Mouse (Mus musculus): Measurements from ENCODE around the gene Ergic1.

Ergic1 gene

GRCm38 (mm10) chr17:26600913-26601447 lies 39.7 kb downstream of the Ergic1 start:
- no peak for DNase-seq (ENCODE audit: extremely low spot score)

DNA sequence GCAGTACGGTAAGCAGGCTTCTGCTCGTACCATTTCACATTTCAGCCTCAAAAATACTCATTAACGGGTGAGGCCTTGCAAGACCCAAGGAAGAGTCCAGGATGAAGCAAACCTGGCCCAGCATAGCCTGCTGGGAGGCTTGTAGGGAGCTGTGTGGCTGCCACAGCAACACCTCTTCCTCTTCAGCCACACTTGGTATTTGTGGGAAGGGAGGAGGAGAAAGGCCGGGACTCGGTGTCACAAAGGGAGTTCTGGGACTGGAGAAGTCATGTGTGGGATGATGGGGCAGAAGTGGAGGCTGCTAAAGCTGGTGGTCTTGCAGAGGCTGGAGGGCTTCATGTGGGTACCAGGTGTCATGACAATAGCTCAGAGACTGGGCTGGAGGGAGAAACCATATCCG lies 40.2 kb downstream of the Ergic1 start:
- DNase-seq (ENCODE audit: extremely low spot score), result no peak

DNA sequence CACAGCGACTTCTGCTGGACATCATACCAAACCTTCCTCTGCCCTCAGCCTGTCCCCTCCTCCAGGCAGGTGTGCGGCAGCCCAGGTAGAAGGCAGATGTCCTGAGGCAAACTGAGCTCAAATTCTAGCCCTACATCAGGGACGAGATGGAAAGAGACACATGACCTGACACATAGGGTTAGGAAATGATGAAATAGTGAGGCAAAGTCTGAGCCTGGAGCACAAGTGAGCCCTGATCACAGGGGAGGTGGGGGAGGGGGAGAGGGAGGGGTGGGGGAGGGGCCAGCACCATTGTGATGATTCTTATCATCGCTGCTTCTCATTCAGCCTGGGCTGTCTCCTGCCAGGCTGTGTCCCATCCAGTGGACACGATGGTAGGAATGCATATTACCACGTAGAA lies 40.6 kb downstream of the Ergic1 start:
- no peak for DNase-seq (ENCODE audit: extremely low spot score)

DNA sequence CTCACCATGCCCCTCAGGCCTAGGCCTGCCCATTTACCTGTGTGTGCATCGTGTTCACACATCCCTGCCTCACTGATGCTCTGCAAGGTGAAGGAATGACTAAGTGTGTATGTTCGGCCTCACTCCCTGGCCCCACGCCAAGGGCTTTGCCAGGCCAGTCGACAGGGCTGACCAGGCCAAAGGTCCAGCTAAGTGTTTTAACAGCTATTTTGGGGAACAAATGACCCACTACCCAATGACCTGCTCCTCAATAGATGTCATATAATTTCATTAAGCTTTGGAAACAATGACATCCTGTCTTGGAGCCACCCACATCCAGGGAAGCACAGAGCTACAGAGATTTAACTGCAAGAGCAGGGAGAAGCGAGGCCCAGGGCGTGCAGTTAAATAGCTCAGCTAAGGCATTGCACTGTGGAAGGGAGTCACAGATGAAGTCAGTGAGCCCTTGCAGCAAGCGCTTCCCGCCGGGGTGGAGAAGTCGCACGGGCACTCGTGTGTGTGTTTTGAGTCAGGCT lies 41.1 kb downstream of the Ergic1 start:
- DNase-seq (ENCODE audit: extremely low spot score), result no peak

GRCm38 (mm10) chr17:26603311-26603710 lies 42.0 kb downstream of the Ergic1 start:
- no peak for DNase-seq (ENCODE audit: extremely low spot score)

GRCm38 (mm10) chr17:26605636-26606035 lies 44.3 kb downstream of the Ergic1 start:
- no peak for DNase-seq (ENCODE audit: extremely low spot score)

GRCm38 (mm10) chr17:26606516-26606915 lies 45.2 kb downstream of the Ergic1 start:
- DNase-seq (ENCODE audit: extremely low spot score), result no peak

- no peak for DNase-seq (ENCODE audit: extremely low spot score)
Measured at GRCm38 (mm10) chr17:26608348-26608747, 47.1 kb downstream of the Ergic1 start.

GRCm38 (mm10) chr17:26608877-26609276 lies 47.6 kb downstream of the Ergic1 start:
- DNase-seq (ENCODE audit: extremely low spot score), result no peak

- no peak for DNase-seq (ENCODE audit: extremely low spot score)
Measured at GRCm38 (mm10) chr17:26609820-26610219, 48.5 kb downstream of the Ergic1 start.

- DNase-seq (ENCODE audit: extremely low spot score), result no peak
Measured at GRCm38 (mm10) chr17:26611328-26611727, 50.0 kb downstream of the Ergic1 start.

DNA sequence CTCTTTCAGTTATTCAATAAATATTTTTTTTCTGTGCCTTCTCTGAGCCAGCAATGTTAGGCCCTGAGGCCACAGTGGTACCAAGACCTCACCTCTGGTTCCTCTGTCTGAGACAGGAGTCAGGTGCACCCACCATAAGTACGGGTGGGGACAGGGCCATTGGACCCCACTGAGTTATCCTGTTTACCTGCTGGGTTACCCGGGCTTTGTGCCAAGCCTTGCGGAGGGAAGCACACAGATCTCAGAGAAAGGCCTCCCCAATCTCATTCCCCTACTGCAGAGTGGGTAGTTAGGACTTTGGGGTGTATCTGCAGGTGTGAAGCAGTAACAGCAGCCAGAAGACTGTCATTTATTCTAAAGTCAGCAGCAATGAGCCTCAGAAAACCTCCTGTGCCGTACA lies 50.6 kb downstream of the Ergic1 start:
- no peak for DNase-seq (ENCODE audit: extremely low spot score)

DNA sequence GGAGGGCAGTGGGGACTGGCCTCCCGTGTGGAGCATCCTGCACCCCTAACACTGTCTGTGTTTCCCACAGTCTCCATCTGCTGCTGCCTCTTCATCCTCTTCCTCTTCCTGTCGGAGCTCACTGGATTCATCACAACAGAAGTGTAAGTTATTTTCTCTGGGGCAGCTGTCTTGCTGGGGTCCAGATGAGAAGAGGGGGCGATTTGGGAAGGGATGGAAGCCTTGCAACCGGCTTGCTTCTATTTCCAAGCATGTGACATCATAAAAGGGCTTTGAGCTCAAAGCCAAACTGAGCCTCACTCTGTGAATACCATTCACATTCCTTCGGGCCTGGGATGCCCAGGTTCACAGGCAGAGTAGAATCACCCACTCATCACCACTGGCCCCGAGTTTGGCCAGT lies 53.0 kb downstream of the Ergic1 start:
- no peak for DNase-seq (ENCODE audit: extremely low spot score)

DNA sequence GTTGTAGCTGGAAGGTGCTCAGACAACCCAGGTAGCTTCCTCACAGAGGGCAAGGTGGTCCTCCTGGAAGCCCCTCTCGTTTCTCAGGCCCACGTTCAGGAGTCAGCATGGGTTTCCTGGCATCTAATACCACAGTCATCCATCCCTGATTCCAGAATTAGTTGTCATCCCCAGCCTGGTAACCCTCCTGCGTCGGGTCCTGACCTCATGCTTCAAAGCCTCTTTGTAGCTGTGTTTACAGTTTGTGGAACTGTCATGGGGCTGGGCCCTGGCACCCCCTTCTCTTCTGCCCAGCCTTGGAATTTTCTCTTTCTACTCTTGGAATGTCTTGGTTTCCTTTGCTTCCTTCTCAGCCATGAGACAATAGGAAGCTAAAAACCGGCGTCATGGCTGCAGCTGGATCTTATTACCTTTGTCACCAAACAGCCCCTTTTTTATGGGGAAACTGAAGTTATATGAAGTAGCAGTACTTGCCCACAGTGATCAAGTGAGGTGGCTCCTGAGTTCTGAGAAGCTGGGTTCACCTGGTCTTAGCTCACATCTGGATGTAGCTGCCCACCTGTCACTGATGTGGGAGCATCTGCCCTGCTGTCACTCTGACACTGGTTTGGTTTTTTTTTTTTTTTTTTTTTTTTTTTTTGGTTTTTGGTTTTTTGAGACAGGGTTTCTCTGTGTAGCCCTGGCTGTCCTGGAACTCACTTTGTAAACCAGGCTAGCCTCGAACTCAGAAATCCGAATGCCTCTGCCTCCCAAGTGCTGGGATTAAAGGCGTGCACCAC lies 53.6 kb downstream of the Ergic1 start:
- DNase-seq (ENCODE audit: extremely low spot score), result no peak

DNA sequence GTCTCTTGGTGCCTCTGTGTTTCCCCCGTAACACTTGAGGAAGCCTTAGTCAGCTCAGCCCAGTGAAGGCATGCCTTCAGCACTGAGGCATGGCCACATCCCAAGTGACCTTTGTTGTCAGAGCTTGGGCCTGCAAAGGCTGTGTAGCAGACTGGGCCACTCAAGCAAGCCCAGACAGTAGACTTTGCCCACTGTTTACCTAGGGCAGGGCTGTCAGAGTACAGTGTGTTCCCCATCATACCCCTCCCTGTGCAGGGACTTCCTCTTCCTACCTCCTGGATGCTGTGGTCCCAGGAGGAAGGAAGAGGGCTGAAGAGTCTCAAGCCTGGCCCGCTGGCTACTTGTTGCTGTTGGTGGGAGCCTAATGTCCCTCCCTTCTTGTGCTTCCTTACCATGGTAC lies 55.4 kb downstream of the Ergic1 start:
- no peak for DNase-seq (ENCODE audit: extremely low spot score)

DNA sequence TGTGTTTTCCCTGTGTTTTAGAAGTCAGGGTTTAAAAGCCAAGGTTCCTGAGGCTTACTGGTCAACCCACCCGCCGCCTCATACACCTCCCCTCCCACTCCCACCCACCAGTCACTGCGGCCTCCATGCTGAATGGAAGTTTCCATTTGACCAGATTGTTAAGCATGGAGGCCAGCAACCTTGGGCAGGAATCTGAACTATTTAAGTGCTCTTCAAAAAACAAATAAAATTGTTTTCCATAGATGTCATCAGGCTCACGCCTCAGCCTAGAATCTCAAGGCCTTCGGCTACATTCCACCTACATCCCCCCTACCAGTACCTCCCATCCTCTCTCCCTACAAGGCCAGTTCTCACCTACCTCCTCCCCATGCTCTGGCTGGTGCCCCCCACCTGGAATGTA lies 57.2 kb downstream of the Ergic1 start:
- DNase-seq (ENCODE audit: extremely low spot score), result no peak

GRCm38 (mm10) chr17:26619577-26619976 lies 58.3 kb downstream of the Ergic1 start:
- no peak for DNase-seq (ENCODE audit: extremely low spot score)

DNA sequence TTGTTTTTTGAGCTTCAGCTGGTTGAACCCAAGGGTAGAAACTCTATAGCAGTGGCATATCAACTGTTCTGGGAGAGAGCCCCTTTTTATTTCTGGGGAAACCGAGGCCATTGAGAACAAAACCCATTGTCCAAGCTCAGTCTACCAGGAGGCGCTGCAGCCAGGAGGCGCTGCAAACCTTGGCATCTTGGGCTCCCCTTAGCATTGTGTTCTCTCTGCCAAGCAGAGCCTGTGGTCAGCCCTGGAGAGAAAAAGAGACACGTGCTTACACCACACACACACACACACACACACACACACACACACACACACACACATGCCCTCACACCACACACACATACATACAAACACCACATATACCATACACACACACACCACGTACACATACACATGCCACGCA lies 59.0 kb downstream of the Ergic1 start:
- DNase-seq (ENCODE audit: extremely low spot score), result no peak

GRCm38 (mm10) chr17:26620786-26621766 lies 59.8 kb downstream of the Ergic1 start:
- no peak for DNase-seq (ENCODE audit: extremely low spot score)

DNA sequence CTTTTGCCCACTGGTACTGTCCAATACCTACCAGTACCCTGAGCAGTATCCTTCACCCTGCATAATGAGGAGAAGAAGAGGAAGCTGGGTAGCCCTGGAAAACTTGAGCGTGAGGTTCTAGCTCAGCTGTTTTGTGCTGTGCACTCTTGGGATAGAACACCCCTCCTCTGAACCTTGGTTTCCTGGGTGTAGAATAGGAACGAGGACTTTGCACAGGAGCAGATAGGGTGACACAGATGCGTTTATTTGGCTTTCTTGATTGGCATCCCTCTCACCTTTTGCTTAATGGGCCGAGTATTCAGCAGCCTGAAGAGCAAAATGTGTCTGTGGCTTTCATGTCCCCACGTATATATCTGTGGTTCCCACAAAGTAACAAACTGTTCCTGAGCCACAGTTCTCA lies 60.6 kb downstream of the Ergic1 start:
- no peak for DNase-seq (ENCODE audit: extremely low spot score)

DNA sequence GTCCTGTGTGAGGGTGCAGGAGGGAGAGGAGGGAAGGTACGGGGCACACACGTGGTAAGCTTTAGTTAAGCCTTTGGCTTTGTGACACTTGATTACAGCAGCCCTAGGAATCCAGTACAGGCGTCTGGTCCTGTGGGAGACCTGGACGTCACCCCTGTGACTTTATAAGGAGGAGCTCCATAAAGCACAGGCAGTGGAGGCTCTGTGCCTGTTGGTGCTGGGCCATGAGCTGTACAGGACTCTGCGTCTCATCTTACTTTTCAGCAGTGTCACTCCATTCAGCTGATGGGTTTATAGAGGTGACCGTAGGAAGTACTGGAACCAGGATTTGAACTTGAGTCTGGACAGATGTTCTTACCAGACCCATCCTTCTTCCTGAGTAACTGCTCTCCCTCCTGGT lies 62.7 kb downstream of the Ergic1 start:
- no peak for DNase-seq (ENCODE audit: extremely low spot score)

DNA sequence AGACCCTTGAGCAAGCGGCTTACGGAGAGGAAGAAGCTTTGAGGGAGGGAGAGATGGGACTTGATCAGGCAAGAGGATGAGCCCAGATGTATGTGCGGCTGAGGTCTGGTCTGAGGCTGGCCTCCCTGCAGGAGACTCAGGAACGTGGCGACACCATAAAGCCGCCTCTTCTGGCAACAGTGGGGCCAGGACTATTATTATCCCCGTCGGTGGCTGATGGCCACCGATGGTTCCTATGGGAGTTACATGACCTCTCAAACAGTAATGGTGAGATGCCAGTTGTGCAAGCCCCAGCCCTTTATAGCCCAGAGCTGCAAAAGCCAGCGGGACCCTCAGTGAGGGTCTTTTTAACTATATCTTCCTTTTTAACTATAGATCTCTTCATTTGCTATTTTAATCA lies 63.7 kb downstream of the Ergic1 start:
- DNase-seq (ENCODE audit: extremely low spot score), result no peak

Measured in embryo, embryonic 9.5 days (tissue).